Mouse (Mus musculus) E14TG2a.4 (cell line): ENCODE data around the gene Abca2.
A peak's percentile ranks its signal among the peaks of the same experiment; 100 is the strongest.

ENCODE experiments used
- H3K27me3 ChIP-seq: 2 replicates; pipeline ENCODE4 v1.6.1; 2014; ENCODE audit warnings: low read length, control low read depth; ENCODE audit not compliant: insufficient read depth
- H3K36me3 ChIP-seq: 2 replicates; pipeline ENCODE4 v1.6.1; 2014; ENCODE audit warnings: low read length, control low read depth; ENCODE audit not compliant: insufficient read depth
- H3K4me1 ChIP-seq: replicated peaks from 2 replicates; pipeline ENCODE4 v1.6.1; 2014; ENCODE audit warnings: low read depth, low read length, control low read depth
- H3K4me3 ChIP-seq: replicated peaks from 2 replicates; pipeline ENCODE4 v1.5.1; 2014; ENCODE audit warnings: mild to moderate bottlenecking, low read length
- H3K9me3 ChIP-seq: 2 replicates; pipeline ENCODE4 v1.6.1; 2014; ENCODE audit warnings: low read length, control low read depth
- CTCF ChIP-seq: conservative IDR thresholded peaks from 2 replicates; pipeline ENCODE4 v1.5.1; 2014; ENCODE audit warnings: low read length
- NANOG ChIP-seq: IDR thresholded peaks from 2 replicates; pipeline ENCODE4 v1.6.1; 2014; ENCODE audit warnings: borderline replicate concordance, low read length, mixed read lengths
- POU5F1 ChIP-seq: IDR thresholded peaks from 2 replicates; pipeline ENCODE4 v1.6.1; 2014; ENCODE audit warnings: low read length, borderline replicate concordance

Gene Abca2

GRCm38 (mm10) chr2:25477541-25477940 is 49.0 kb downstream of the Abca2 start:
- Histone ChIP-seq H3K36me3 (no peaks in the 10 kb centered on the region), H3K27me3 (peaks cover 18% of the 10 kb centered on the region), H3K9me3 (no peaks in the 10 kb centered on the region), H3K4me3 (no peak overlapping the region), H3K4me1 (no peaks in the 10 kb centered on the region)
- TF ChIP-seq POU5F1 (no peak), NANOG (no peak), CTCF (no peak)

DNA sequence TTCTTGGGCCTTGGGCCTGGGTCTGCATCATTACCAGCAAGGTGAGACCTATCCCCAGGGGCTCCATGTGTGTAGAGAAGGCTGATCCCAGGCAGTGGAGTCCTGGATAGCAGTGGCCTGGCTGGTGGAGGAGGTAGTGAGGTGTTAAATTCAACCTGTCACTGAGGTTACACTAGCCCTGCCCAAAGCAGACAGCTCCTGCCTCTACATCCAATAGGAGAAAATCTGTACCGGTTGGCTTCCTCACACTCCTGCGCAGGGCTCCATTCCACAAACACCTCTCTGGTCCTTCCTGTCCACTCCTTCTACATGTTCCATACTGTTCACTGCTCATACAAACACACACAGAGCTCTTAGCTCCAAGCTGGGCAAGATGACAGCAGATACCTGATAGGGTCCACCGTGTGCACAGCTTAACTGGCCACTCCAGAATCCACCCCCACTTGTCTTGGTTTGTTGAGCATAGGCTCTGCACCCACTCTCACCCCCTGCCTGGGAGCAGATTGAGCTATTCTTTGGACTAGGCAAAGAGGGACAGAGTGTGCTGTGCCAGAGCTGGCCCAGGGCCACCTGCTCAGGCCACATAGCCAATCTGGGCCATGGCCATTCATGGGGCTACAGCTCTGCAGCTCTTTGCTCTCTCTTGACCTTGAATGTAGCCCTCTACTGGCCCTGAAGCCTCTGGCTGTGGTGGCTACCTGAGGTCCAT is 49.6 kb downstream of the Abca2 start:
- Histone ChIP-seq H3K27me3 (peaks cover 18% of the 10 kb centered on the region), H3K4me1 (no peaks in the 10 kb centered on the region), H3K9me3 (no peaks in the 10 kb centered on the region), H3K36me3 (no peaks in the 10 kb centered on the region), H3K4me3 (no peak overlapping the region)
- TF ChIP-seq CTCF = no peak
- no peak for TF ChIP-seq POU5F1
- no peak for TF ChIP-seq NANOG

GRCm38 (mm10) chr2:25479551-25480311 is 51.2 kb downstream of the Abca2 start:
- TF ChIP-seq CTCF = no peak
- no peak for TF ChIP-seq POU5F1
- H3K4me1 ChIP-seq = 0 out of 2 replicates have a peak, but pooled peaks cover under 1% of the 10 kb centered on the region
- H3K4me3 ChIP-seq = no peak overlapping the region
- peaks cover 24% of the 10 kb centered on the region for H3K27me3 ChIP-seq
- H3K36me3 ChIP-seq = no peaks in the 10 kb centered on the region
- H3K9me3 ChIP-seq = no peaks in the 10 kb centered on the region

GRCm38 (mm10) chr2:25480541-25480940 is 52.0 kb downstream of the Abca2 start:
- Histone ChIP-seq H3K27me3 (peaks cover 19% of the 10 kb centered on the region), H3K4me1 (0 out of 2 replicates have a peak, but pooled peaks cover 3% of the 10 kb centered on the region), H3K9me3 (no peaks in the 10 kb centered on the region), H3K4me3 (no peak overlapping the region), H3K36me3 (no peaks in the 10 kb centered on the region)
- no peak for TF ChIP-seq CTCF
- no peak for TF ChIP-seq NANOG
- TF ChIP-seq POU5F1 = no peak

- no peaks in the 10 kb centered on the region for H3K36me3 ChIP-seq
- peak; percentile 42 for TF ChIP-seq CTCF
- TF ChIP-seq POU5F1 = no peak
- 0 out of 2 replicates have a peak, but pooled peaks cover 3% of the 10 kb centered on the region for H3K4me1 ChIP-seq
- no peaks in the 10 kb centered on the region for H3K9me3 ChIP-seq
- no peak overlapping the region for H3K4me3 ChIP-seq
- 0 out of 2 replicates have a peak, but pooled peaks cover 6% of the 10 kb centered on the region for H3K27me3 ChIP-seq
Observed at GRCm38 (mm10) chr2:25482969-25483368, 54.5 kb downstream of the Abca2 start.

DNA sequence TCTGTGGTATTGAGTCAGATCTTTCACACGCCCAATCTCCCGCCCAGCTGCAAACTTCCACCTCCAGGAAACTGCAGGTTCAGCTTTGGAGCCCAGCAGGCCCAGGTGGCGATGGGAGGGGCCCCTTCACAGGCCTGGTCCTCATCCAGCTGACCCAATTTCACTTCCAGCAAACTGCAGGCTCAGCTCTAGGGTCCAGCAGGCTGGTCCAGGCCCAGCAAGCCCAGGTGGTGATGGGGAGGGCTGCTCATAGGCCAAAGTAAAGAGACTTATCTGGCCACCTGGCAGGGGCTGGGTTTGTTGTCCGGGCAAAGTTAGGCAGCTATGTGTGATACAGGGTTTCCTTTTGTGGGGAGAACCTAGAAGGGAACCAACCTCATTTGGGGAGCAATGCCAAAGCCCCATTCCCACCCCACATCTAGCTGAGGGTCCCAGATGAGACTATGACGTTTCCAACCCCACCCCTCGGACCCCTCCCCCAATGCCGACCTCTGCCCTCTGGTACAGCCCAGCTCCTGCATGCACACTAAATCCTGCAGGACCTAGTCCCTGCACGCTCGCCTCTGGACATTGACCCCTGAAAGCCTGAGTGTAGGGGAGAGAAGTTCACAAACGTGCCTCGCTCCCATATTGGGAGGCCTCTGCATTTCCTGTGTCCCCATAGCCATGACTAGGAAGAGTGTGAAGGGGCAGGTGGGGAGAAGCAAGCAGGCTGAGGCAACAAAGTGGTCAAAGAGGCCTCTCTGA is 56.6 kb downstream of the Abca2 start:
- Histone ChIP-seq H3K9me3 (no peaks in the 10 kb centered on the region), H3K36me3 (no peaks in the 10 kb centered on the region), H3K27me3 (0 out of 2 replicates have a peak, but pooled peaks cover 6% of the 10 kb centered on the region), H3K4me3 (no peak overlapping the region), H3K4me1 (0 out of 2 replicates have a peak, but pooled peaks cover 3% of the 10 kb centered on the region)
- TF ChIP-seq CTCF (no peak), POU5F1 (no peak), NANOG (no peak)

DNA sequence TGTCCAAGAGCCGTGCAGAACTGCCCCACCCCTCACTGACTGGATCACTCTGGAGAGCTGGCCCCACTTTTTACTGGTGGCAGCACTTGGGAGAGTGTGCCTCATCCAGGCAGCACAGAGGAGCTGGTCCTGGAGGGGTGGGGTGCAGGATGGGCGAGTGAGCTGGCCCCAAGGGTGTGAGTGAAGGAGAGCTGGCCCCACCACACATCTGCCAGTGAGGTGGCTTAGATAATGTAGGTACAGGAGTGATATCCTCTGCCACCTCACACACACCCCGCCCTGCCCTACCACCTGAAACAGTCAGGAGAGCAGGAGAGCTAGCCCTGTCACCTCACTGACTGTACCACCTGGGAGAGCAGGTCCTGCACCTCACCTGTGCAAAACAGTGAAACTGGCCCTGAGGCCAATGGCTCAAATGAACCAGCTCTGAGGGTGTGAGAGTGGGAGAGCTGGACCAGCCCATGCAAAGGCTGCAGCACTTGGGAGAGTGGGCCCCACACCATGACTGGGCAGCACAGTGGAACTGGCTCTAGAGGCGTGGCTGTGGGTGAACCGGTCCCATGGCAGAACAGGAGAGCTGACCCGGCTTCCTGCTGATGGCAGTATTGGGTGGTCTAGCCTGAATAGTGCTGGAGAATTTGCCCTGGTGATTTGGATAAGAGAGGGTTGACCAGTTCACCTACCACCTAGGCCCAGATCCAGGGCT is 59.6 kb downstream of the Abca2 start:
- no peak overlapping the region for H3K4me3 ChIP-seq
- no peaks in the 10 kb centered on the region for H3K9me3 ChIP-seq
- 0 out of 2 replicates have a peak, but pooled peaks cover 6% of the 10 kb centered on the region for H3K27me3 ChIP-seq
- 0 out of 2 replicates have a peak, but pooled peaks cover 3% of the 10 kb centered on the region for H3K4me1 ChIP-seq
- H3K36me3 ChIP-seq = no peaks in the 10 kb centered on the region
- TF ChIP-seq NANOG (no peak), CTCF (no peak), POU5F1 (no peak)
